Mouse (Mus musculus) liver, postnatal 0 days (tissue): Measurements from ENCODE around the gene Cenpk. TPM values are rescaled to one million over a fixed set of nuclear protein-coding genes. Genes with fewer than 3 reads are reported as not detected.
"Not testable (repeated sequence)": the region's sequence is repeated elsewhere in the genome, so short reads cannot be mapped to it uniquely, and the experiment has no call there.

Source experiments
- ATAC-seq: fragments of 200-750 bp; cut with Nextera tagmentation; 2 replicates; pipeline ENCODE4 v1.8.0; 2017; ENCODE audit warnings: mild to moderate bottlenecking, moderate library complexity
- DNase-seq: peaks from one replicate; pipeline ENCODE4 v3.0.0-alpha.2; 2016
- H3K27ac ChIP-seq: fragments of 300-500 bp; sonication (generic); 2 replicates; pipeline ENCODE4 v1.5.1; 2014; ENCODE audit warnings: antibody characterized with exemption, moderate library complexity, mild to moderate bottlenecking, low read depth
- H3K27me3 ChIP-seq: fragments of 300-500 bp; sonication (generic); 2 replicates; pipeline ENCODE4 v1.6.1; 2014; ENCODE audit warnings: low read length, control low read depth, mixed read lengths; ENCODE audit not compliant: insufficient read depth
- H3K36me3 ChIP-seq: fragments of 300-500 bp; sonication (generic); replicated peaks from 2 replicates; pipeline ENCODE4 v1.6.1; 2014; ENCODE audit warnings: mild to moderate bottlenecking, control low read depth, low read length, moderate library complexity, mixed read lengths; ENCODE audit not compliant: insufficient read depth
- H3K4me1 ChIP-seq: fragments of 300-500 bp; sonication (generic); 2 replicates; pipeline ENCODE4 v1.6.1; 2014; ENCODE audit warnings: antibody characterized with exemption, mild to moderate bottlenecking, control low read depth; ENCODE audit not compliant: insufficient read depth
- H3K4me2 ChIP-seq: fragments of 300-500 bp; sonication (generic); 2 replicates; pipeline ENCODE4 v1.6.1; 2014; ENCODE audit warnings: low read depth, mild to moderate bottlenecking, low read length, moderate library complexity, mixed read lengths
- H3K4me3 ChIP-seq: fragments of 300-500 bp; sonication (generic); 2 replicates; pipeline ENCODE4 v1.5.1; 2014; ENCODE audit warnings: low read depth, low read length
- H3K9ac ChIP-seq: fragments of 300-500 bp; sonication (generic); replicated peaks from 2 replicates; pipeline ENCODE4 v1.6.1; 2014; ENCODE audit warnings: mild to moderate bottlenecking, moderate library complexity
- H3K9me3 ChIP-seq: fragments of 300-500 bp; sonication (generic); 2 replicates; pipeline ENCODE4 v1.6.1; 2016; ENCODE audit warnings: mild to moderate bottlenecking, control low read depth, low read length, mixed read lengths
- CTCF ChIP-seq: sonication (generic); IDR thresholded peaks from 2 replicates; pipeline ENCODE4 v1.5.1; 2016; ENCODE audit warnings: antibody characterized with exemption, low read depth
- EP300 ChIP-seq: IDR thresholded peaks from 2 replicates; pipeline ENCODE4 v1.6.1; 2016; ENCODE audit warnings: antibody characterized with exemption, low read depth, mild to moderate bottlenecking
- WGBS: fragments of 180-500 bp; shearing (Covaris S2); extraction: QIAGEN DNeasy Blood & Tissue Kit; methylation state at CpG from one replicate; pipeline ENCODE4 v1.1.7; 2014; ENCODE audit not compliant: insufficient replicate concordance; 5-methylcytosine and 5-hydroxymethylcytosine counted together
- polyA plus RNA-seq: library from polyadenylated mRNA; unstranded; fragments of >200 nt; fragmentation: Nextera tagmentation; extraction: Ambion mirVana; gene quantifications from 2 replicates; pipeline ENCODE4 v1.2.1, GENCODE M21; 2015

Cenpk gene
- 41.6 and 45.4 TPM in 2 replicates for polyA plus RNA-seq

DNA sequence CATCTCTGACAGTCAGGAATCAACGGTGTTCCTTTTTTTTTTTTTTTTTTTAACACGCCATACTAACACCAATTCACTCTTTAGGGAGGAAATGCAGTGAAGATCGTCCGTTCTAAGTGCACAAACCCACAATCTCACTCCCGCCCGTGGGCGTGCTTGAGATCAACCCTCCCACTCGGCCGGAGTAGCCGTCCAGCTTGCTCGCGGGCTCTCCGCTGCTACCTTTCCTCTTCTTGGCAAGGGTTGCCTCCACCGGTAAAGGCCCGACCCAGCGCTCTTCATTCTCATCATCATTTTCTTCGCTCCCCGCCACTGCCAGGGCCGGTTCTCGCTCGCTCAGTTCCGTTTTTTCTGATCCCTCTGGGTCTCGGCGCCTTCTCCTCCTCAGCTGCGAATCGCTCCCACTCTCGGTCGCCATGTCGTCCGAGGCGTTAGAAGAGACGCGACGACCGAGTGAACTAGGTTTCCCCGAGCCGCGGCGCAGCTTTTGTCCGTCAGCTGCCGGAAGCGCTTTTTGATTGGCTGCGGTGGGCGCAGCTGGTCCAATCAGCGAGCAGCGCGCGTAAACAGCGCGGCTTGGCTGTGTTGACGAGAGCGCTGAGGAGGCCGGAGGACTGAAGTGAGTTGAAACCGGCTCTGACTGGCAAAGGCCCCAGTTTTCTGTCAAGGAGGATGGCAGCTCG lies at the start of gene Cenpk, which contains the start of gene Ppwd1:
Gene Cenpk, plus strand, starts transcription at position 228 of the 683 bp plus-strand sequence.
Gene Ppwd1, minus strand, starts transcription at position 460 of the 683 bp plus-strand sequence.
- Histone ChIP-seq H3K9me3 (no peaks in the 10 kb centered on the region), H3K4me1 (peaks cover 11% of the 10 kb centered on the region), H3K36me3 (peaks cover 10% of the 10 kb centered on the region), H3K27me3 (no peaks in the 10 kb centered on the region), H3K4me2 (peak within 1 kb of the TSS; percentile 91), H3K9ac (peak within 1 kb of the TSS; percentile 78), H3K27ac (peak within 1 kb of the TSS; percentile 99), H3K4me3 (peak within 1 kb of the TSS; percentile 82)
- ATAC-seq (peak; percentile 99), DNase-seq (peak; percentile 98)
- TF ChIP-seq EP300 (peak; percentile 60), CTCF (no peak)
- WGBS: under 1% methylated on average over 55 of the region's 55 CpGs

- DNase-seq (peak; percentile 96), ATAC-seq (peak; percentile 97)
- Histone ChIP-seq H3K27ac (peak within 1 kb of the TSS; percentile 90), H3K4me3 (peak within 1 kb of the TSS; percentile 78), H3K36me3 (peaks cover 12% of the 10 kb centered on the region), H3K27me3 (no peaks in the 10 kb centered on the region), H3K4me2 (peak within 1 kb of the TSS; percentile 77), H3K9ac (peak within 1 kb of the TSS; percentile 82), H3K9me3 (no peaks in the 10 kb centered on the region), H3K4me1 (peaks cover 8% of the 10 kb centered on the region)
- under 1% methylated on average over 38 of the region's 38 CpGs for WGBS
- TF ChIP-seq CTCF (peak; percentile 57), EP300 (no peak)
Measured at GRCm38 (mm10) chr13:104178650-104179121, 49.7 kb upstream of the Cenpk start, which contains the start of gene Trim23. Gene Trim23 (plus strand): TSS chr13:104178797.

GRCm38 (mm10) chr13:104179176-104179888 lies 49.1 kb upstream of the Cenpk start:
- Histone ChIP-seq H3K9ac (peak overlapping the region; percentile 76), H3K9me3 (no peaks in the 10 kb centered on the region), H3K27me3 (no peaks in the 10 kb centered on the region), H3K36me3 (peaks cover 12% of the 10 kb centered on the region), H3K27ac (peak overlapping the region; percentile 84), H3K4me1 (peaks cover 8% of the 10 kb centered on the region), H3K4me3 (peak overlapping the region; percentile 78), H3K4me2 (peak overlapping the region; percentile 71)
- ATAC-seq: peak; percentile 2; the same call in 1 of the 2 replicates
- TF ChIP-seq EP300 (peak; percentile 43; the same call in 1 of the 2 replicates), CTCF (no peak)
- no peak for DNase-seq
- WGBS: 12% methylated on average over 13 of the region's 13 CpGs

DNA sequence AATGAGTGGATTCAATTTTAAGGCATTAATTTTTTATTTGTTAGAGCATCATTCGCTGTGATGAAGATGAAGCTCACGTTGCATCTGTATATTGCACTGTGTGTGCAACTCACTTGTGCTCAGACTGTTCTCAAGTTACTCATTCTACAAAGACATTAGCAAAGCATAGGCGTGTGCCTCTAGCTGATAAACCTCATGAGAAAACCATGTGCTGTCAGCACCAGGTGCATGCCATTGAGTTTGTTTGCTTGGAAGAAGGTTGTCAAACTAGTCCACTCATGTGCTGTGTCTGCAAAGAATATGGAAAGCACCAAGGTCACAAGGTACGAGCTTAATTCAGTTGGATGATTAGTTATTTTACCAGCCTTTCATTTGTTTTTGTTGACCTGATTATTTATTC lies 41.1 kb upstream of the Cenpk start:
- Histone ChIP-seq H3K9ac (no peak overlapping the region), H3K27me3 (no peaks in the 10 kb centered on the region), H3K4me3 (no peak overlapping the region), H3K27ac (no peak overlapping the region), H3K9me3 (no peaks in the 10 kb centered on the region), H3K4me1 (no peaks in the 10 kb centered on the region), H3K4me2 (no peak overlapping the region), H3K36me3 (peaks cover 34% of the 10 kb centered on the region)
- ATAC-seq (no peak), DNase-seq (no peak)
- WGBS: 81% methylated on average over 4 of the region's 4 CpGs
- no peak for TF ChIP-seq EP300
- no peak for TF ChIP-seq CTCF

DNA sequence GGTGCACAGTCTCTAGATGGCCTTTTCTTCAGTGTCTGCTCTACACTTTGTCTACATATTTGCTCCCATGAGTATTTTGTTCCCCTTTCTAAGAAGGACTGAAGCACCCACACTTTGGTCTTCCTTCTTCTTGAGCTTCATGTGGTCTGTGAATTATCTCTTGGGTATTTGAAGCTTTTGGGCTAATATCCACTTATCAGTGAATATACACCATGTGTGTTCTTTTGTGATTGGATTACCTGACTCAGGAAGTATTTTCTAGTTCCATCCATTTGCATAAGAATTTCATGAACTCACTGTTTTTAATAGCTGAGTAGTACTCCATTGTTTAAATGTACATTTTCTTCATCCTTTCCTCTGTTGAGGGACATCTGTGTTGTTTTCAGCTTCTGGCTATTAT lies 32.5 kb upstream of the Cenpk start:
- H3K4me3 ChIP-seq, H3K9me3 ChIP-seq, H3K27ac ChIP-seq, DNase-seq, H3K9ac ChIP-seq, H3K4me1 ChIP-seq, H3K27me3 ChIP-seq, H3K4me2 ChIP-seq, ATAC-seq: not testable (repeated sequence)
- H3K36me3 ChIP-seq: peaks cover 26% of the 10 kb centered on the region

DNA sequence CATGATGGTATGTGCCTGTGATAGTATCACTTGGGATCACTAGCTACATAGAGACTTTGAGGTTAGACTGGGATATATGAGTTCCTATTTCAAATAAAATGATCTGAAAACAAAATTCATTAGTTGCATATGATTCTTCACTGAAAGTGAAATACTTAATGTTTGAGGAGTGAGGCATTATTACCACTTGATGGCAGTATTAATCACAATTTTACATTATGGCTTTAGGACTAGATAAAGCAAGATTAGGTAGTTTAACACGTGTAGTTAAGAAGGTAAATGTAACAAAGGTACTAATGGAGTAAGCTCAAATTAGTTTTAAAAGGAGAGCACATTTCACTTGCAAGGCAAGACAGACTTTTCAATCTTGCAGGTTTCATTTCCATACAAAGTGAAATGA lies 24.1 kb upstream of the Cenpk start:
- no peak for TF ChIP-seq CTCF
- no peak for TF ChIP-seq EP300
- 49% methylated on average over 1 of the region's 1 CpGs for WGBS
- Histone ChIP-seq H3K4me1 (no peaks in the 10 kb centered on the region), H3K9me3 (no peaks in the 10 kb centered on the region), H3K9ac (no peak overlapping the region), H3K4me2 (no peak overlapping the region), H3K27me3 (no peaks in the 10 kb centered on the region), H3K4me3 (no peak overlapping the region), H3K36me3 (peaks cover 48% of the 10 kb centered on the region), H3K27ac (no peak overlapping the region)
- no peak for ATAC-seq
- DNase-seq: no peak
